Mouse (Mus musculus): Measurements from ENCODE around the gene Olfr836.
"Not testable (repeated sequence)": the region's sequence is repeated elsewhere in the genome, so short reads cannot be mapped to it uniquely, and the experiment has no call there.

The Olfr836 gene

GRCm38 (mm10) chr9:19120082-19120481 is at the start of gene Olfr836:
Olfr836 (plus strand) TSS chr9:19120382.
- DNase-seq: no peak

- no peak for DNase-seq
These were observed 35.2 kb upstream of the Olfr836 start for GRCm38 (mm10) chr9:19084986-19085385.

- DNase-seq: not testable (repeated sequence)
These were observed 27.1 kb upstream of the Olfr836 start for GRCm38 (mm10) chr9:19092889-19093753.

- no peak for DNase-seq
These were observed 22.9 kb upstream of the Olfr836 start for GRCm38 (mm10) chr9:19097286-19097685.

GRCm38 (mm10) chr9:19136017-19136416 is 15.8 kb downstream of the Olfr836 start, which contains the start of gene Olfr837:
Olfr837 (plus strand) TSS chr9:19136317.
- DNase-seq: no peak

Measured in thymus, postnatal 36 days (tissue).